Mouse (Mus musculus) liver, adult 10 weeks (tissue): ENCODE results near the gene Nfkbia. TPM values are rescaled to one million over a fixed set of nuclear protein-coding genes. Genes with fewer than 3 reads are reported as not detected.

Experiments used
- polyA plus RNA-seq: library from polyadenylated mRNA; stranded (reverse); fragments of 350-450 nt; fragmentation: Illumina TruSeq; extraction: RNeasy Lipid Tissue Mini Kit (QIAGEN cat#74804); gene quantifications from one replicate; pipeline ENCODE4 v1.2.3, GENCODE M21; 2014; ENCODE audit warnings: low read depth, low replicate concordance

Gene Nfkbia
- 19.6 TPM for polyA plus RNA-seq

GRCm38 (mm10) chr12:55492184-55492898 lies at the start of gene Nfkbia:
Gene Nfkbia, minus strand, starts transcription at chr12:55492647.

Other genes with a start within 250 kb of the Nfkbia start
- gene 1110008L16Rik, start 193.1 kb downstream of the Nfkbia start, polyA plus RNA-seq, result 18.7 TPM
- gene Ppp2r3c, start 189.6 kb downstream of the Nfkbia start, polyA plus RNA-seq, result 16.7 TPM
- 277 TPM for gene Psma6, start 108.4 kb downstream of the Nfkbia start, polyA plus RNA-seq
- gene Aldoart2, start 72.6 kb upstream of the Nfkbia start, polyA plus RNA-seq, result not detected
- not detected for gene Insm2, start 106.8 kb upstream of the Nfkbia start, polyA plus RNA-seq